Mouse (Mus musculus) MEL (cell line): ENCODE data around the gene Ckmt1. TPM values are rescaled to one million over a fixed set of nuclear protein-coding genes. Genes with fewer than 3 reads are reported as not detected.

Source experiments
- DNase-seq: peaks from one replicate; pipeline ENCODE4 v3.0.0; 2011; ENCODE audit warnings: low read depth, low spot score
- H3K27ac ChIP-seq: 2 replicates; pipeline ENCODE4 v1.5.1; 2012; ENCODE audit warnings: low read depth, mild to moderate bottlenecking, control low read depth, low read length, moderate library complexity; ENCODE audit not compliant: control insufficient read depth
- H3K27me3 ChIP-seq, 2 experiments: fragments of 150-350 bp in 1 of 2; sonication (generic) in 1 of 2; 2 replicates each; pipeline ENCODE4 v1.6.1; 2012; ENCODE audit warnings: low read length in 2 of 2, mild to moderate bottlenecking in 2 of 2, improper control_type of control experiment in 1 of 2, moderate library complexity in 1 of 2; ENCODE audit not compliant: insufficient read depth in 2 of 2, control insufficient read depth in 1 of 2
- H3K36me3 ChIP-seq, 2 experiments: 2 replicates each; pipeline ENCODE4 v1.6.1; 2012 to 2014; ENCODE audit warnings: low read length in 2 of 2, improper control_type of control experiment in 1 of 2, inconsistent platforms in 1 of 2, mild to moderate bottlenecking in 1 of 2; ENCODE audit not compliant: insufficient read depth in 2 of 2, control insufficient read depth in 1 of 2
- H3K4me1 ChIP-seq, 2 experiments: fragments of 150-350 bp in 1 of 2; sonication (generic) in 1 of 2; 2 replicates each; pipeline ENCODE4 v1.6.1; 2012; ENCODE audit warnings: low read length in 2 of 2, improper control_type of control experiment in 1 of 2, mild to moderate bottlenecking in 1 of 2; ENCODE audit not compliant: insufficient read depth in 2 of 2, control insufficient read depth in 1 of 2
- H3K4me3 ChIP-seq, 2 experiments: fragments of 150-350 bp in 1 of 2; sonication (generic) in 1 of 2; 2 replicates each; pipeline ENCODE4 v1.5.1; 2012; ENCODE audit warnings: low read depth in 2 of 2, low read length in 2 of 2, mild to moderate bottlenecking in 2 of 2, moderate library complexity in 2 of 2, control low read depth in 1 of 2, improper control_type of control experiment in 1 of 2; ENCODE audit not compliant: control insufficient read depth in 1 of 2, insufficient read depth in 1 of 2
- H3K79me2 ChIP-seq: 2 replicates; pipeline ENCODE4 v1.6.1; 2012; ENCODE audit warnings: mild to moderate bottlenecking, low read length, moderate library complexity; ENCODE audit not compliant: control insufficient read depth, poor library complexity, insufficient read depth
- H3K9ac ChIP-seq: 2 replicates; pipeline ENCODE4 v1.6.1; 2012; ENCODE audit warnings: low read depth, mild to moderate bottlenecking, control low read depth, low read length, moderate library complexity; ENCODE audit not compliant: control insufficient read depth, poor library complexity, severe bottlenecking
- H3K9me3 ChIP-seq: fragments of 150-350 bp; sonication (generic); replicated peaks from 2 replicates; pipeline ENCODE4 v1.6.1; 2012; ENCODE audit warnings: mild to moderate bottlenecking, low read length, improper control_type of control experiment, moderate library complexity; ENCODE audit not compliant: insufficient read depth
- CTCF ChIP-seq, 3 experiments: IDR thresholded peaks in 2 of 3; conservative IDR thresholded peaks in 1 of 3; 2 replicates each; pipeline ENCODE4 v1.5.1; 2011 to 2012; ENCODE audit warnings: low read length in 3 of 3, low read depth in 2 of 3, mild to moderate bottlenecking in 2 of 3, improper control_type of control experiment in 1 of 3, inconsistent platforms in 1 of 3, mixed read lengths in 1 of 3, moderate library complexity in 1 of 3; ENCODE audit not compliant: control insufficient read depth in 1 of 3, insufficient read depth in 1 of 3, poor library complexity in 1 of 3, severe bottlenecking in 1 of 3
- E2F4 ChIP-seq: IDR thresholded peaks from 2 replicates; pipeline ENCODE4 v1.6.1; 2011; ENCODE audit warnings: low read depth, low read length, improper control_type of control experiment, borderline replicate concordance
- ELF1 ChIP-seq: IDR thresholded peaks from 2 replicates; pipeline ENCODE4 v1.6.1; 2014; ENCODE audit warnings: low read depth, mild to moderate bottlenecking, inconsistent platforms, low read length, improper control_type of control experiment, moderate library complexity
- GABPA ChIP-seq: IDR thresholded peaks from 2 replicates; pipeline ENCODE4 v1.6.1; 2012; ENCODE audit warnings: low read depth, mild to moderate bottlenecking, inconsistent platforms, low read length, improper control_type of control experiment, moderate library complexity
- KAT2A ChIP-seq: conservative IDR thresholded peaks from 2 replicates; pipeline ENCODE4 v1.6.1; 2012; ENCODE audit warnings: low read depth, low read length, improper control_type of control experiment, inconsistent platforms
- MAFK ChIP-seq: IDR thresholded peaks from 2 replicates; pipeline ENCODE4 v1.6.1; 2011; ENCODE audit warnings: low read depth, mild to moderate bottlenecking, low read length, improper control_type of control experiment, borderline replicate concordance
- MAZ ChIP-seq: IDR thresholded peaks from 2 replicates; pipeline ENCODE4 v1.6.1; 2012; ENCODE audit warnings: low read depth, mild to moderate bottlenecking, inconsistent platforms, low read length, improper control_type of control experiment
- MEF2A ChIP-seq: IDR thresholded peaks from 2 replicates; pipeline ENCODE4 v1.6.1; 2014; ENCODE audit warnings: low read depth, mild to moderate bottlenecking, inconsistent platforms, low read length, improper control_type of control experiment; ENCODE audit not compliant: poor library complexity, insufficient replicate concordance, severe bottlenecking; ENCODE audit errors: extremely low read depth
- MXI1 ChIP-seq: IDR thresholded peaks from 2 replicates; pipeline ENCODE4 v1.6.1; 2011; ENCODE audit warnings: mild to moderate bottlenecking, low read depth, low read length, improper control_type of control experiment
- MYB ChIP-seq: IDR thresholded peaks from 2 replicates; pipeline ENCODE4 v1.6.1; 2011; ENCODE audit warnings: mild to moderate bottlenecking, low read depth, low read length, improper control_type of control experiment
- MYC ChIP-seq: IDR thresholded peaks from 2 replicates; pipeline ENCODE4 v1.6.1; 2011; ENCODE audit warnings: low read depth, mild to moderate bottlenecking, low read length, improper control_type of control experiment, moderate library complexity
- NRF1 ChIP-seq: IDR thresholded peaks from 2 replicates; pipeline ENCODE4 v1.6.1; 2014; ENCODE audit warnings: low read depth, mild to moderate bottlenecking, inconsistent platforms, low read length, improper control_type of control experiment, moderate library complexity; ENCODE audit not compliant: poor library complexity, insufficient read depth, severe bottlenecking
- RAD21 ChIP-seq: IDR thresholded peaks from 2 replicates; pipeline ENCODE4 v1.6.1; 2011; ENCODE audit warnings: mild to moderate bottlenecking, low read depth, low read length, improper control_type of control experiment
- SIN3A ChIP-seq: IDR thresholded peaks from 2 replicates; pipeline ENCODE4 v1.6.1; 2012; ENCODE audit warnings: low read length, improper control_type of control experiment, inconsistent platforms
- TAL1 ChIP-seq: IDR thresholded peaks from 2 replicates; pipeline ENCODE4 v1.6.1; 2012; ENCODE audit warnings: mild to moderate bottlenecking, inconsistent platforms, low read length, moderate library complexity, mixed read lengths
- TBP ChIP-seq: IDR thresholded peaks from 2 replicates; pipeline ENCODE4 v1.8.0; 2011; ENCODE audit warnings: low read depth, low read length, improper control_type of control experiment
- ZMIZ1 ChIP-seq: IDR thresholded peaks from 2 replicates; pipeline ENCODE4 v1.6.1; 2012; ENCODE audit warnings: low read depth, mild to moderate bottlenecking, inconsistent platforms, low read length, improper control_type of control experiment, moderate library complexity
- polyA plus RNA-seq, 2 experiments: library from polyadenylated mRNA; stranded (reverse) in 1 of 2; unstranded in 1 of 2; fragments of >175 nt in 1 of 2; fragments of >200 nt in 1 of 2; gene quantifications; 2 replicates each; pipeline versions ENCODE4 v1.2.1 to v1.2.4; 2012; ENCODE audit warnings: low replicate concordance in 2 of 2, low read depth in 1 of 2; ENCODE audit not compliant: insufficient read length in 2 of 2, insufficient read depth in 1 of 2, missing spikeins in 1 of 2
- total RNA-seq: library from RNA; depleted of rRNA; stranded (reverse); fragments of 300-350 nt; gene quantifications from 2 replicates; pipeline ENCODE4 v1.2.3, GENCODE M21; 2012

Gene Ckmt1
- total and polyA plus RNA-seq, 3 experiments = not detected

DNA sequence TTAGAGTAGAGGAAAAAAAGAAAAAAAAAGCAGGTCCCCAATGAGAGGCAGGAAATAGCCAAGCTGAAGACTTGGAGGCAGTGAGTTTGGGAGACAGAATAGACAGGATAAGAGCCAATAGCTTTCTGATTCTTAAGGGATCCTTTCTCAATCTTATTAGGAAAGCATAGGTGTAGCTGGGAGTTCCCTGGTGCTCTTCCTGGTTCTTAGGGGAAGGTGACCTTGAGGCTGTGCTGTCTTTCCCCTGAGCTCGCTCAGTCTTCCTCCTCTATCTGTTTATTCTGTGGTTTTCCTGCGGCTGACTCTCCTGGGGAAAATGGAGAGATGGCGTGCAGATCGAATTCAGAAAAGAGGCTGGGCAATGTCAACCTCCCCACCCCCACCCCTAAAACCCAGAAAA lies 447 bp downstream of the Ckmt1 start:
- DNase-seq = no peak
- Histone ChIP-seq H3K27me3 (peaks cover 4 to 10% of the 10 kb centered on the region in 2 experiments), H3K79me2 (no peaks in the 10 kb centered on the region; the same call in 1 of the 2 replicates), H3K4me1 (peaks cover 0 to 4% of the 10 kb centered on the region in 2 experiments; a peak in 2 of 4 replicates), H3K27ac (no peak overlapping the region), H3K9me3 (no peaks in the 10 kb centered on the region), H3K9ac (no peak overlapping the region), H3K4me3 (no peak overlapping the region), H3K36me3 (no peaks in the 10 kb centered on the region; a peak in 1 of 4 replicates)
- TF ChIP-seq GABPA = no peak
- no peak for TF ChIP-seq KAT2A
- no peak for TF ChIP-seq MYC

GRCm38 (mm10) chr2:121358381-121358780 lies 867 bp downstream of the Ckmt1 start:
- DNase-seq = peak; percentile 31
- Histone ChIP-seq H3K27me3 (peaks cover 5 to 10% of the 10 kb centered on the region in 2 experiments), H3K9ac (no peak overlapping the region), H3K79me2 (no peaks in the 10 kb centered on the region; the same call in 1 of the 2 replicates), H3K27ac (no peak overlapping the region), H3K36me3 (no peaks in the 10 kb centered on the region; a peak in 1 of 4 replicates), H3K9me3 (no peaks in the 10 kb centered on the region), H3K4me3 (no peak overlapping the region), H3K4me1 (peaks cover 0 to 4% of the 10 kb centered on the region in 2 experiments; a peak in 2 of 4 replicates)
- TF ChIP-seq MXI1 (no peak), E2F4 (no peak), RAD21 (no peak), CTCF (IDR thresholded peaks at IDR 0.05 in 2 of 3, conservative IDR thresholded peaks at IDR 0.05 in 1 of 3; ENCODE audit: control insufficient read depth in 1 of 3, insufficient read depth in 1 of 3, low read depth in 2 of 3, low read length in 3 of 3, poor library complexity in 1 of 3, severe bottlenecking in 1 of 3) (no peak), SIN3A (0 out of 2 replicates have a peak, but pooled peaks have one; percentile 34), MAZ (no peak)

GRCm38 (mm10) chr2:121359461-121359860 lies 1.9 kb downstream of the Ckmt1 start:
- DNase-seq = no peak
- Histone ChIP-seq H3K36me3 (no peaks in the 10 kb centered on the region; a peak in 1 of 4 replicates), H3K27me3 (peaks cover 5 to 10% of the 10 kb centered on the region in 2 experiments), H3K27ac (no peak overlapping the region), H3K79me2 (no peaks in the 10 kb centered on the region; the same call in 1 of the 2 replicates), H3K4me3 (no peak overlapping the region), H3K9me3 (no peaks in the 10 kb centered on the region), H3K9ac (no peak overlapping the region), H3K4me1 (no peaks in the 10 kb centered on the region)
- no peak for TF ChIP-seq MAFK
- no peak for TF ChIP-seq KAT2A
- no peak for TF ChIP-seq NRF1
- TF ChIP-seq RAD21 = no peak
- TF ChIP-seq MEF2A = no peak
- no peak for TF ChIP-seq ELF1
- no peak for TF ChIP-seq ZMIZ1
- TF ChIP-seq MAZ = no peak
- TF ChIP-seq TBP = no peak
- no peak for TF ChIP-seq TAL1
- no peak for TF ChIP-seq MYB
